Mouse (Mus musculus): ENCODE results near the gene Srebf1.
A peak's percentile ranks its signal among the peaks of the same experiment; 100 is the strongest.

- TF ChIP-seq EP300 (IDR thresholded peaks at IDR 0.05; ENCODE audit: low read length) = no peak
- TF ChIP-seq CTCF (conservative IDR thresholded peaks at IDR 0.05 in 1 of 2, IDR thresholded peaks at IDR 0.05 in 1 of 2; ENCODE audit: low read depth in 2 of 2, low read length in 2 of 2) = peak; percentile 13 to 59; a peak in 2 of 4 replicates
- no peak for TF ChIP-seq MAFK (IDR thresholded peaks at IDR 0.05; ENCODE audit: insufficient replicate concordance, low read length)
- TF ChIP-seq POLR2A (IDR thresholded peaks at IDR 0.05; ENCODE audit: low read depth, low read length) = no peak
- no peak for TF ChIP-seq RCOR1 (conservative IDR thresholded peaks at IDR 0.05; ENCODE audit: low read depth, low read length)
- TF ChIP-seq USF1 (IDR thresholded peaks at IDR 0.05; ENCODE audit: low read depth, low read length) = no peak
- no peak for TF ChIP-seq TCF12 (IDR thresholded peaks at IDR 0.05; ENCODE audit: low read depth, low read length)
- no peak for TF ChIP-seq TBP (conservative IDR thresholded peaks at IDR 0.05; ENCODE audit: low read depth, low read length)
- TF ChIP-seq CHD2 (IDR thresholded peaks at IDR 0.05; ENCODE audit: low read length) = no peak
- TF ChIP-seq SMC3 (IDR thresholded peaks at IDR 0.05; ENCODE audit: low read depth, low read length) = peak; percentile 53
- TF ChIP-seq ELF1 (IDR thresholded peaks at IDR 0.05; ENCODE audit: low read depth, low read length) = no peak
These were observed 43.0 kb upstream of the Srebf1 start for GRCm38 (mm10) chr11:60265271-60265985.

Data from CH12.LX (cell line).